Mouse (Mus musculus) stomach, embryonic 14.5 days (tissue): ENCODE results near the gene Psma6. TPM values are rescaled to one million over a fixed set of nuclear protein-coding genes. Genes with fewer than 3 reads are reported as not detected.
A peak's percentile ranks its signal among the peaks of the same experiment; 100 is the strongest.
"Not testable (repeated sequence)": the region's sequence is repeated elsewhere in the genome, so short reads cannot be mapped to it uniquely, and the experiment has no call there.

Experiments
- ATAC-seq: fragments of 200-750 bp; cut with Nextera tagmentation; 2 replicates; pipeline ENCODE4 v1.8.0; 2017; ENCODE audit warnings: low read depth, moderate TSS enrichment; ENCODE audit not compliant: insufficient number of reproducible peaks, insufficient read depth, low FRiP score
- H3K27ac ChIP-seq: fragments of 300-500 bp; sonication (generic); 2 replicates; pipeline ENCODE4 v1.5.1; 2014; ENCODE audit warnings: mild to moderate bottlenecking, low read length, moderate library complexity, mixed read lengths
- H3K27me3 ChIP-seq: fragments of 300-500 bp; sonication (generic); 2 replicates; pipeline ENCODE4 v1.6.1; 2014; ENCODE audit warnings: low read length, control low read depth, mixed read lengths; ENCODE audit not compliant: control insufficient read depth, insufficient read depth
- H3K36me3 ChIP-seq: fragments of 300-500 bp; sonication (generic); 2 replicates; pipeline ENCODE4 v1.6.1; 2014; ENCODE audit warnings: mild to moderate bottlenecking, control low read depth, low read length, moderate library complexity, mixed read lengths; ENCODE audit not compliant: control insufficient read depth, insufficient read depth
- H3K4me1 ChIP-seq: fragments of 300-500 bp; sonication (generic); 2 replicates; pipeline ENCODE4 v1.6.1; 2014; ENCODE audit warnings: low read length, control low read depth, mixed read lengths; ENCODE audit not compliant: control insufficient read depth, insufficient read depth
- H3K4me2 ChIP-seq: fragments of 300-500 bp; sonication (generic); replicated peaks from 2 replicates; pipeline ENCODE4 v1.6.1; 2014; ENCODE audit warnings: low read depth, low read length, control low read depth
- H3K4me3 ChIP-seq: fragments of 300-500 bp; sonication (generic); 2 replicates; pipeline ENCODE4 v1.5.1; 2014; ENCODE audit warnings: low read depth, low read length, control low read depth
- H3K9ac ChIP-seq: fragments of 300-500 bp; sonication (generic); replicated peaks from 2 replicates; pipeline ENCODE4 v1.6.1; 2014; ENCODE audit warnings: low read depth, mild to moderate bottlenecking, control low read depth, low read length, moderate library complexity, mixed read lengths
- H3K9me3 ChIP-seq: fragments of 300-500 bp; sonication (generic); 2 replicates; pipeline ENCODE4 v1.6.1; 2016; ENCODE audit warnings: low read depth, low read length, control low read depth; ENCODE audit not compliant: control insufficient read depth
- WGBS: fragments of 180-500 bp; shearing (Covaris S2); extraction: QIAGEN DNeasy Blood & Tissue Kit; methylation state at CpG from one replicate; pipeline ENCODE4 v1.1.7; 2014; 5-methylcytosine and 5-hydroxymethylcytosine counted together
- polyA plus RNA-seq: library from polyadenylated mRNA; unstranded; fragments of >200 nt; fragmentation: Nextera tagmentation; extraction: Ambion mirVana; gene quantifications from 2 replicates; pipeline ENCODE4 v1.2.1, GENCODE M21; 2014

The Psma6 gene
- polyA plus RNA-seq: 421 and 424 TPM in 2 replicates

- Histone ChIP-seq H3K9ac (no peak within 1 kb of the TSS), H3K9me3 (no peaks in the 10 kb centered on the region), H3K36me3 (no peaks in the 10 kb centered on the region), H3K4me2 (no peak within 1 kb of the TSS), H3K4me3 (no peak within 1 kb of the TSS), H3K27ac (no peak within 1 kb of the TSS), H3K27me3 (no peaks in the 10 kb centered on the region), H3K4me1 (peaks cover 8% of the 10 kb centered on the region; the same call in 1 of the 2 replicates)
- WGBS: 76% methylated on average over 10 of the region's 10 CpGs
- ATAC-seq: no peak
Measured at GRCm38 (mm10) chr12:55384023-55384749, at the start of gene Psma6. Psma6 (plus strand) TSS chr12:55384222.

- not testable (repeated sequence) for H3K4me1 ChIP-seq, H3K4me3 ChIP-seq, ATAC-seq, H3K27ac ChIP-seq, H3K4me2 ChIP-seq, H3K36me3 ChIP-seq, H3K9ac ChIP-seq, H3K27me3 ChIP-seq, H3K9me3 ChIP-seq
- WGBS: 92% methylated on average over 1 of the region's 2 CpGs
Measured at GRCm38 (mm10) chr12:55338490-55338889, 45.5 kb upstream of the Psma6 start.

GRCm38 (mm10) chr12:55343045-55343444 is 41.0 kb upstream of the Psma6 start:
- peaks cover 10% of the 10 kb centered on the region for H3K4me1 ChIP-seq
- H3K4me2 ChIP-seq, H3K9me3 ChIP-seq, H3K9ac ChIP-seq, H3K27me3 ChIP-seq, H3K36me3 ChIP-seq, H3K27ac ChIP-seq, ATAC-seq, H3K4me3 ChIP-seq: not testable (repeated sequence)
- WGBS: 65% methylated on average over 1 of the region's 1 CpGs

- ATAC-seq: no peak
Measured at GRCm38 (mm10) chr12:55343998-55344397, 40.0 kb upstream of the Psma6 start.

GRCm38 (mm10) chr12:55344583-55344982 is 39.4 kb upstream of the Psma6 start:
- H3K9me3 ChIP-seq: no peaks in the 10 kb centered on the region
- H3K4me2 ChIP-seq: no peak overlapping the region
- H3K4me1 ChIP-seq: peaks cover 10% of the 10 kb centered on the region
- no peaks in the 10 kb centered on the region for H3K36me3 ChIP-seq
- no peak for ATAC-seq
- WGBS: 72% methylated on average over 13 of the region's 13 CpGs
- no peaks in the 10 kb centered on the region for H3K27me3 ChIP-seq
- no peak overlapping the region for H3K27ac ChIP-seq
- no peak overlapping the region for H3K4me3 ChIP-seq
- H3K9ac ChIP-seq: no peak overlapping the region

More at GRCm38 (mm10) chr12:55343998-55344397, 40.0 kb upstream of the Psma6 start:
- peak overlapping the region; percentile 27; the same call in 1 of the 2 replicates for H3K27ac ChIP-seq
- H3K27me3 ChIP-seq: no peaks in the 10 kb centered on the region
- no peak overlapping the region for H3K4me2 ChIP-seq
- WGBS: 78% methylated on average over 11 of the region's 11 CpGs
- no peaks in the 10 kb centered on the region for H3K9me3 ChIP-seq
- H3K4me3 ChIP-seq: no peak overlapping the region
- H3K4me1 ChIP-seq: peaks cover 10% of the 10 kb centered on the region
- H3K36me3 ChIP-seq: no peaks in the 10 kb centered on the region
- H3K9ac ChIP-seq: no peak overlapping the region

GRCm38 (mm10) chr12:55353423-55353822 is 30.6 kb upstream of the Psma6 start:
- no peaks in the 10 kb centered on the region for H3K9me3 ChIP-seq
- 0 out of 2 replicates have a peak overlapping the region, but pooled peaks have one; percentile 4 for H3K4me2 ChIP-seq
- H3K36me3 ChIP-seq: no peaks in the 10 kb centered on the region
- H3K9ac ChIP-seq: no peak overlapping the region
- H3K4me1 ChIP-seq: 0 out of 2 replicates have a peak, but pooled peaks cover 8% of the 10 kb centered on the region
- 38% methylated on average over 6 of the region's 6 CpGs for WGBS
- no peaks in the 10 kb centered on the region for H3K27me3 ChIP-seq
- peak overlapping the region; percentile 66; the same call in 1 of the 2 replicates for H3K27ac ChIP-seq
- no peak overlapping the region for H3K4me3 ChIP-seq
- peak; percentile 65 for ATAC-seq

GRCm38 (mm10) chr12:55354904-55355303 is 29.1 kb upstream of the Psma6 start:
- ATAC-seq: no peak
- WGBS: 61% methylated on average over 4 of the region's 4 CpGs

GRCm38 (mm10) chr12:55357303-55357702 is 26.7 kb upstream of the Psma6 start:
- Histone ChIP-seq H3K27me3 (no peaks in the 10 kb centered on the region), H3K36me3 (no peaks in the 10 kb centered on the region), H3K9me3 (no peaks in the 10 kb centered on the region), H3K4me3 (no peak overlapping the region), H3K9ac (no peak overlapping the region), H3K4me2 (no peak overlapping the region), H3K4me1 (0 out of 2 replicates have a peak, but pooled peaks cover 8% of the 10 kb centered on the region), H3K27ac (no peak overlapping the region)
- ATAC-seq: no peak
- 57% methylated on average over 1 of the region's 1 CpGs for WGBS

More at GRCm38 (mm10) chr12:55354904-55355303, 29.1 kb upstream of the Psma6 start:
- Histone ChIP-seq H3K4me2 (no peak overlapping the region), H3K27me3 (no peaks in the 10 kb centered on the region), H3K4me1 (0 out of 2 replicates have a peak, but pooled peaks cover 8% of the 10 kb centered on the region), H3K9ac (no peak overlapping the region), H3K4me3 (no peak overlapping the region), H3K9me3 (no peaks in the 10 kb centered on the region), H3K36me3 (no peaks in the 10 kb centered on the region), H3K27ac (no peak overlapping the region)
